Mouse (Mus musculus) cerebellum, adult (tissue): ENCODE data around the gene Thsd7b.

Source experiments
- ATAC-seq: cut with Nextera tagmentation; 2 replicates; pipeline ENCODE4 v1.9.2; 2017; ENCODE audit warnings: mild to moderate bottlenecking, moderate library complexity, mixed read lengths; ENCODE audit not compliant: insufficient number of reproducible peaks, low FRiP score, low TSS enrichment

Thsd7b gene

DNA sequence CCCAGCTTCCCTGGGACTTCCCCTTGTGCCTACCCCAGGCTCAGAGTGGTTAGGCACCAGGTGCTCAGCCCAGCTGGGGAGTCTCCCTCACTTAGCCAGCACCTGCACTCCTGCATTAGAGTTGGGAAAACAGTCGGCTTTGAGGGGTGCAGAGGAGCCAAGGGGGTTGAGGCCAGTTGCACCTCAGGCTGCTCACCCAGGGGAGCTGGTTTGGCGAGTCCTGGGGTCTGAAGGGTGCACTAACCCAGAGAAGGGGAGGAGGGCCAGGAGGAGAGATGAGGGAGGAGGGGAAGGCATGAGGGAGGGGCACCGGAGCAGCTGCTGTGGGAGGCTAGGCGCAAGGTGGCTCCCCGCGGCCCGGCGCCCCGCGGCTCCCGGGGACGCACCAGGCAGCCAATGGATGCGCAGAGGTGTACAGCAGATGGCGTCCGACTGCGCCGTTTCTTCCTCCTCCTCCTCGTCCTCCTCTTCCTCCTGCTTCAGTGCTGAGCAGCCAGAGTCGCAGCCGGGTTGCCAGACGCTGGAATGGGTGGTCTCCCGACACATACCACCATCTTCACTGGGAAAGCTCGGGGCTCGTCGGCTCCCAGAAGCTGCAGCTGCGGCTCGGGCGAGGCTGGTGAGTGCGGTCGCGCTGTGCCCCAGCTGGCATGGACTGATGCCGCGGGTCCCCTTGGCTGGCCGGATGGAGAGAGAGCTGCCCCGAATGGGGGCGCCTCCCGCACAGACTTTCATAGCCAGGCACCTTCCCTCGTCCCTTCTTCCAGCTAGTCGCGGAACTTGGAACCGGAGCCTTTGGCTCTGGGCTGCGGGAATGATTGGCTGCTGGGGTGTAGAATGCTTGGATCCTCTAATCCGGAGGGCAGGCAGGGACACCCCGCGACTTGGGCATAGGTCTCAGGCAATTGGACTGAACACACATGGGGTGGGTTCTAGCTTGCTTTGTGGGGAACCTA is at the start of gene Thsd7b:
Gene Thsd7b (plus strand): TSS at position 321 of the 956 bp plus-strand sequence.
- ATAC-seq: peak; percentile 50; the same call in 1 of the 2 replicates

DNA sequence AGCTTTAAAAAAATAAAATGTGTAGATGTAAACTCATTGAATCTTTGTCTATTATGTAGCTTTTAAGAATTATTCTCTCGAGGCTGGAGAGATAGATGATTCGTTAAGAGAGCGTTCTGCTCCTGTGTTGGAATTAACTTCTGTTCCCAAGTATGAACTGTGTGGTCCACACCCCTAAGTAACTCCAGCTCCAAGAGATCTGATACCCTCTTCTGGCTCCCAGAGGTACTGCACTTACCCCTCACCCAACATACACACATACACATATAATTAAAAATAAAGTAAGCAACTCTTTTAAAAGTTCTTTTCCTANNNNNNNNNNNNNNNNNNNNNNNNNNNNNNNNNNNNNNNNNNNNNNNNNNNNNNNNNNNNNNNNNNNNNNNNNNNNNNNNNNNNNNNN is 28.8 kb upstream of the Thsd7b start:
- ATAC-seq: no peak

DNA sequence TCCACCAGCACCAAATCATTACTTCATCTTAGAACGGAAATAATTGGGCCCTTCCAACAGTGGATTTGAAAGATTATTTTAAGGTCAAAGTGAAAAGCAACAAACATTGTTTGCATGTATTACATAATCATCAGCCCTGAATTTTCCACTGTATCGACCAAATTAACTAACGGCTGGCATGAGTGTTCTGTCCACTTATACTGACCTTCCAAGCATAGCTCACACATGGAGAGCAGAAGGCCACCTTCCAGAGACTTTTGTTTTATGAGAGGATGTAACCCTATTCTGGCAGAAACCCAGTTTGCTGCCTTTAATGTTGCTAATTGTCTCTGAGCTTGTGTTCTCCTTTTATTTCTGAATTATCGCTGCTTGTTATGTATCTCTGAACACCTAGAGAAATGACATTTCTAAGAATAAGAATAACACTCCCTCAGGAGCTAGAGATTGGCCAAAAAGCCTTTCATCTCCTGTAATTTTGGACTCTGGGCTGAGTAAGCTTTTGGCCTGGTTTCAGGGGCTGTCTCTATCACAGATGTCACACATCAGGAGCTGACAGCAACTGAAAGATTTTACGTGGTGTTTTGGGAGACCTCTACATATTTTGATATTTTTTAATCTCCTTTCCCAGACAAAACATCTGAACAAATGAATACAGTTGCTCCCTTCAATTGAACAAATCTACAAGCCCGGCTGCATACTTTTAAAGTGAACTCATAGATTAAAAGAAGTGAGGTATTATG is 22.2 kb upstream of the Thsd7b start:
- ATAC-seq: no peak

DNA sequence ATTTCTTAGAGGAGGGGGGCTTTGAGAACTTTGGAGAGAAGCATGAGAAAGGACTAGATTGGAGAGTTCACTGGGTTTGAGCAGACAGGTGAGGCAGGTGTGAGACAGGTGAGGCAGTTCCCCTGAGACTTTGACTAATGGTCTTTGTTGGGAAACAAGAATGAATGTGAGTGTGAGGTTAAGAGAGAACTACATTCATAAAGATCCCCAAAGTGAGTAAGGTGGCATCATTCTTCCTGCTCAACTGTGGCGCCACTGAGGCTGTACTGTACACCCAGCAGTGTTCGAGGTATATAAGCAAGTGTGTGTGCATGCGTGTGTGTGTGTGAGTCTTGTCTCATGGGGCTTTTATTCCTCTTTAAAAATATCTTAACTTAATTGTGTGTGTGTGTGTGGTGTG is 6.4 kb upstream of the Thsd7b start:
- no peak for ATAC-seq

DNA sequence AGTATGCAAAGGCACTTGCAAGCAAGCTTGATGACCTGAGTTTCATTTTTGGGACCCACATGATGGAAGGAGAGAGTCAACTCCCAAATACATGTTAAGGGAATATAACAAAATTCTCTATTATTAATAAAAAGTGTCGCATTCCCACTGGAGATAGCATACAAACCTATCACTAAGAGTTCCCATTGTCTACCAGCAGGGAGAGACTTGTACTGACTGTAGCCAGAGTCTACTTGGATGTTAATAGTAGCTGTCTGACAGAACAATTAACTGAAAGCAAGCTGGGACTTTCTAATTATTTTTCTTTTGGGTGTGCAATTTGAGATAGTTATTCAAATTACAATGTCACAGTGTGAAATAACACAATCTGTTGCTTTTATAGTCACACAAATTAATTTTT is 31.1 kb downstream of the Thsd7b start:
- ATAC-seq: no peak

DNA sequence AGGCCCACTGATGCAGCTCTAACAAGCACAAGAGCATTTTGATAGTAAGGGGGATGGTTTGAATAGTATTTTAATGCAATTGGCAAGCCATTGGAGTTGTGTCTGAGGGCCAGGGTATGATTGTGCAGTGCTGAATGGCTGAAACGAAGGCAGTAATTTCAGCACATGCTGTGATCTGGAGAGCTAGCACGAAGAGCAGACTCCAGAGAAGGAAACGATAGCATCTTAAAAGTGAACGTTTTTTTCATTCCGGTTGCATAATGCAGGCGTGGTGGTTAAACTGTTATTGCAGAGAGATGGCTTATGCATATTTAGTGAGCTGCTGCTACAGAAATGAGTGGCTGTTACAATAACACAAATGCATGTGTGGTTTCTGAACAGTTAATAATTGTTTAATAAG is 51.3 kb downstream of the Thsd7b start:
- ATAC-seq: no peak

DNA sequence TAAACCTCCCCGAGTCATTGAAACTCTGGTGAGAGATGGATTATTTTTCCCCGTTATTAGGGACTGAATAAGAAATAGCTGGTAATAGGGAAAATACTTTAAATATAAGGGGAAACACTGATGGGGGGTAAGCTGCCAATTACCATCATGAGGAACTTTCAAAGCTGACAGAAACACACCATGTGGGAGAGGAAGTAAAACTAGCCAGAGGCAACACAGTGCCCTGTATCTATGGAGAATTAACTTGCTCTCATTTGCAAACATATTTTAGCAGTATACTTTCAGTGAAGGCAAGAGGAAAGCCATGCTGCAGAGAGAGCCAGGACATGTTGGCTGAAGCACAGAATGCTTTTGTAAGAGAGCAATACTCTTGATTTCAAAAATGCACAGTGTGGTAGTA is 51.7 kb downstream of the Thsd7b start:
- no peak for ATAC-seq

DNA sequence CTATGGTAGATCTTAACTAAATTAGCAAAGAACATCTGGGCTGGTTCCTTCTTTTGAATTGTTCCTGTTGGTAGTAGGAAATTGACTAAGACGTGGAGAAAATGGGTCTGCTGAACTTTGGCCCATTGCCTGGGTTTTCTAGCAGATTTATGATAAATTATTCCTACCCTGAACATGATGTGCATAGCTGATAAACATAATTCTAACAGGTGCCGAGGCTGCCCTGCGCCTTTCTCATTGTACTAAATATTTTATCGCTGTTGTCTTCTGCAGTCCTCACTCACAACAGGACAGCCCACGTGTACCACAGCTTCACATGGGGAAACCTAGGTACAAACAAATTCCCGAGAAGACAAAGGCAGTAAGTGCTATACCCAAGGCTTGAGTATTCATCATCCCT is 83.5 kb downstream of the Thsd7b start:
- no peak for ATAC-seq

DNA sequence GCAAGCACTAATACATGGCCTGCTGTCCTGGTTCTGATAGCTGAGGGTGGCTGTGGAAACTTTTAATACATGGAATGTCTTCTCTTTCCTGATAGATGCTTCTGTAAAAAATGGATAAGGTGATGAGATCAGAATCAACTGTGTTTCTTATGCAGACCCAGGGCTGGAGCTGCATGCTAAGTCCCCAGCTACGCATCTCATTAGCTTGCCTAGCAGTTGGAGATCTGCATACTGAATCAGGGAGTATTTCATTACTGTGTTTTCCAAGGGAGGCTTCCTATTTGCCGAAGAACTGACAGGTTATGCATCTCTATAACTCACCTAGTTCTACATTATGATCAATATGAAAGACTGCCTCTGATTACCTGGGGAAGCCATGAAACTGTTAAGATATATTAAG is 84.3 kb downstream of the Thsd7b start:
- no peak for ATAC-seq

DNA sequence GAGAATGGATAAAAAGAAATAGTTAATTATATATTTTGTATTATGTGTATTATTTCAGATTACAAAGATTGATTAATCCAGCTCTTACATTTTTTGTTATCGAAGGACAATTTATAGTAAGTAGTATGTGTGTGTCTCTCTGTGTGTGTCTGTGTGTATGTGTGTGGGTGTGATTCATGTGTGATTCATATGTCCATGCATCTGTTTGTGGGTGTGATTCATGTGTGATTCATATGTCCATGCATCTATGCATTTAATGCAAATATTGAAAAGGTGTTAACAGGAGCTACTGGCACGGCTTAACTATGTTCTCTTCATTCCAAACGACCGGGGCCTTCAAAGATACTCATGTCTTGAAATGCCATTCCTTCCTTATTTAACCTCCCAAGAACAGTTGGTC is 90.3 kb downstream of the Thsd7b start:
- ATAC-seq: no peak

DNA sequence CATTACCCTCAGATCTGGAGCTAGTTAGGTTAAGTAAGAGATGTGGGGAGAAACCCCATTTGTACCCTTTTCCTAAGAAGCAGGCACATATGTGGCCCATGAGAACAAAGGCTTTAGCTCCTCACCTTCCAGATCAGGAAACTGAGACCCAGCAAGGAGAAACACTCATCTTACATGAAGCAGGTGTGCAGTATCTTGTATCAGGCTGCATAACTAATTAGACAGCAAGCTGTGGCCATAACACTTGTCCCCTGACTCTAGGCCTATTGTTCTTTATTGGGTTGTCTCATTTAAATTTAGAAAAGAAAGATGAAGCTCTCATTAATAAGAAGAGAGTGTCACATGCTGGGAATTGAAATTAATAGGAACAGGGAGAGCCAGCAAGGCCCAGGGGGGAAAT is 91.7 kb downstream of the Thsd7b start:
- no peak for ATAC-seq

DNA sequence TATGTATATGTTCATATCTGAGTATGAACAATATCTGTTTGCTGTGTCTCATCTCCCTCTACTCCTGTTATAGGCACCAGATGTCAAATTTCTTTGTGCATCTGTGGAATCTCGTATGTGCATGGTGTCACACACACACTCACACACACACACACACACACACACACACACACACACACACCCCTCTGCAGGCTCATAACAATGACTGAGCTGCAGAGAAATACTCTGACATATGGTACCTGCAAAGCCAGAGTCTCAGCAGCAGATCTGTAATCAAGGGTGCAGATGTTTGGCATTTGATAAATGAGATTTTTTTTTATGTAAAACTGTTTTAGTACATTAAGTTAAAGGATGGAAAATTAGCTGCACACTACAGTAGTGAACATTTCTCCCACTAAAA is 92.5 kb downstream of the Thsd7b start:
- no peak for ATAC-seq

DNA sequence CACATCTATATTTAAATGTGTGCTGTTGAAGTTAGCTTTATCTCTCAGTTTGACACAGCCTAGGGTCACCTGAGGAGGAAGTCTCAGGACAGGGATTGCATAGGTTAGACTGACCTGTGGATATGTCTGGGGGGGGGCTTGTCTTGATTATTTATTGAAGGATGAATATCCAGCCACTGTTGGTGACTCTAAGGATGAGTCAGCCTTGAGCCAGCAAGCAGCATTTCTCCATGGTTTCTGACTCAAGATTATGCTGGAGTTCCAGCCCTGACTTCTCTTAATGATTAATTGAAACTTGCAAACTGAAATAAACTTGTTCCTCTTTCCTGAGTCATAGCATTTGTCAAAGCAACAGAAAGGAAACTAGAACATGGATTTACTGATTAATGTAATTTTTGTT is 113.4 kb downstream of the Thsd7b start:
- no peak for ATAC-seq

DNA sequence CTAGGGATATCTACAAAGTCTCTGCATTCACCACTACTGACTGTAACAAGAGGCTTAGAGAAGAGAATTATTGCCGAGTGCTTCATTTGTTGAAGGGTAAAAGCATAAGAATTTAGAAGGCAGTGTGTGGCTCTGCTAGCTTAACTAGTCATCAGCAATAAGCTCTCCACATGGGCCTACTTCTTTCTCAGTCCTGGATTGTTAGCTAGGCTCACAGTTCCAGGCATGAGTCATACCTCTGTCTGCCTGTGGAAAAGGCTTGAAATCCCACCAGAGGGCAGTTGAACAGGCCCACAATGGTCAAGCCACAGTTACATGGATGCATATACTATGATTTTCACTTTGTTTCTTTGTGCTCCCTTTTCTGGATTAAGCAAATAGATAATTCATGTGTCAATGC is 138.5 kb downstream of the Thsd7b start:
- ATAC-seq: no peak

DNA sequence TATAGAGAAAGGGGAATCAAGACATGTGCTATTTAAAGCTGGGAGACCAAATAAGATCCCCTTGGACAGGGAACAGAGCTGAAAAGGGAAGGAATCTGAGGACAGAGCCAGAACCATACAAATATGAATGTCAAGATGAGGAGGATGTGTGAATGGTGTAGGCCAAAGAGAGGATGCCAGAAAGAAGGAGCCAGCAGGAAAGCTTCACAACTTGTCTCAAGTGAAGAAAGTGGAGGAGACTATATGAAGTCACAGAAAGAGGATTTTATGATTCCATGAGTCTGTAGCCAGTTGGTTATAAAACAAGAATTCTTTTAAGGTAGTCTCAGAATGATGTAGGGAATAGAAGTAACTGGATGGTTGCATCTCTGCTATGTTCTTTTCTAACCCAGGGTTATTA is 148.5 kb downstream of the Thsd7b start:
- ATAC-seq: no peak

DNA sequence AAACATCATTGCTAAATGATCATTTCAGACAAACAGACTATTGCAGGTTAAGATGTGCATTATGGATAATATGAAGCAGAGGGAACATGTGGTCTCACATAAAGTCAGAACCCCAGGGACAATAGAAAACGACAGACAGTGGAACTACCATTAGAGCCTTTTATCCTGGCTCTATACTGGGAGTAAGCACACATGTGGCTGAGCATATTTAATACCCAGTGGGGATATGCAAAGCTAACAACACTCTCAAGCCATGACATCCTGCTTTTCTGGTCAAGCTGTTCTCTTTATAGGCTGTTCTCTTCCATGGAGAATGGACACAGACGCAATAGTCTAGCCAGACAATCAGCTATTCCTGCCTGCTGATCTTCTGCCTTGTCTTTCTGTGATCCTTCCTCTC is 191.3 kb downstream of the Thsd7b start:
- no peak for ATAC-seq

DNA sequence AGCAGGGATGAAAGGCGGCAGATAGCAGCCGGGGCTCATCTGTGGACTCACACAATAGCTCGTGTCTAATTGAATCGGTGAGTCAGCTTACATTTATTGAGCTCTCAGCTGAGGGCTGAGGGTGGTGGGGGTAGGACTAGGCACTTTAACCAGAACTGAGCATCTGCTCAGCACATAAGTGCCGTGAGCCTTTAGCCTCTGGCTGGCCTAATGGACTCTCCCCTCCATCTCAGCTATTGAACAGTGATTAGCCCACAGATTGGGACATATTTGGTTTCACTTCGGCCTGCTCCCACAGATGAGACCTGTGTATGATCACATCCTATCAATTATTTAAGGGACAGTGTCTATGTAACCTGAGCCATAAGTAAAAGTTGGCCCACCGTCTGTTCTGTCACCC is 200.4 kb downstream of the Thsd7b start:
- ATAC-seq: no peak

DNA sequence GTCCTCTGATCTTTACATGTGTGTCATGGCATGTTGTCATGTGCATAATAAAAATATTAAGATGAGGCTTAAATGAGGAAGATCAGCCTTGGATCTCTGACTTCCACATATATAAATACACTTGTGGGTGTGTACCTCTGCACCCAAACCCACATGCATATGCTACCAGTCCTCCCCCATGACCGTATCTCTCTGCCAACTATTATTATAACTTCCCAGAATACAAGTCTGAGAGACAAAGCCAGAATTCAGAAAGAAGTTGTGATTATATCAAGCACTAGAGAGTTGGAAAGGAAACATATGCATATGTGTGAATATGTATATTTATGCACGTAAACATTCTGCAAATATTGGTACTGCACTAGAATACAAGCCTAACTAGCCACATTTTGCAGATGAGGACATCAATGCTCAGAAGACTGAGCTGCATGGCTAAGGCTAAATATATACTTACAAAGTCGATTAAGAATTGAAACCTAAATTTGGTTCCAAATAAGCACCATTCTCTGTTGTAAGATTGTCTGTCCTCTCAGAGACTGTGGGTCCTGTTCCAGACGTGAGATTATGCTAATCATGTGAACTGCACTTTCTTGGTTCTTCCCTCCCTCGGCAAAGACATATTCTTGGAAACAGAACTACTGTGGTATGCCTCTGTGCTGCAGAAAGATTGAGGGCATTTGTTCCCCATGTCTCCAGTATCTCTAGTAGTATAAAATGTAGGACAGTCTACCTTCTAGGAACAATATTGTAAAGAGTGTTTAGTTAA is 211.3 kb downstream of the Thsd7b start:
- no peak for ATAC-seq

DNA sequence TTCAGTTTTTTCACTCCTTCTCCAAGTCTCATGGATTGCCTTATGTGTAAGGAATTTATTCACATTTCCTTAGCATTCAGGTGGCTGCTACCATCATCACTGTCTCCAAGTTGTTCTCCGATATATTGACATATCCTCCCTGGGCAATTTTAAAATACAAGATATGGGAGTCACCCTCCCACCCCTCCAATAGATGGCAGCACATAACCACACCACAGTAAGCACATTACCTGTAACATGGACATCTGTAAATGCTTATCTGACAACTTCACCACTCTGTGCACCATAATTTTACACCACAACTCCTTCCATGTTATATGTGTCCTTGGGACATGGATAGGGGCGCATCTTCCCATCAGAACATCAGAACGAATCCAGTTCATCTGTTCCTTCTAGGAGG is 218.0 kb downstream of the Thsd7b start:
- ATAC-seq: no peak

DNA sequence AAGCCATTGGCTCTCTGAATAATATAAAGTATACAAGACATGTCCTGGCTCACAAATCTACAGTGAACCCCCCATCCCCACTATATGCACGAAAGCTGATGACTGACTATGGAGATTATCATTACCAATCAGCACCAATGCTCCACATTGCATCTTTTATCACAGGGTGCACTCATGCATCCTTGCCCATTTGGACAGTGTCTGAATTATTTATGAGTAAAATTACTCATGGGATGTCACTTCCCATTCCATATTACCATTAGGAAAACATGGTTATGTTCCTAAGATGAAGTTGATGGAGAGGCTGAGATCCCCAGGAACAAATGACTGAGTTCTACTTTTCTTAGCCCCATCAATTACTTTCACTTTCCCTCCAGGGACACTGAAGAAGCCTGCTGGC is 220.8 kb downstream of the Thsd7b start:
- no peak for ATAC-seq

DNA sequence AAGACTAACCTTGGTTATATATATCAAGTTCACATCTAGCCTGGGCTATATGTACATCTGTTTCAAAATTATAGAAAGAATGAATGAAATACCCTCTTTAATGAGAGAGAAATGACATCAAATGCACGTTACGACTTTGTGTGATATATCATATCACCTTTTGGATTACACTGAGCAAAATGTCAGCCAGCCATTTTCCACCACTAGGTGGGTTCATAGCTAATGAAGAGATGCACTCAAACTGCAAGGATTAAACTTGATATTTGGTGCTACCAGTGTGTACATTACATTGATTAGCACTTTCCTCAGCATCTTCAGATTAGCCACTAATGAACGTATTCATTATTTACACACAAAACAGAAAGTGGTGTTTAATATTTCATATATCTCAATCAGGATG is 228.6 kb downstream of the Thsd7b start:
- ATAC-seq: no peak
